Mouse (Mus musculus) forebrain, embryonic 13.5 days (tissue): Measurements from ENCODE around the gene Cox7a1. TPM values are rescaled to one million over a fixed set of nuclear protein-coding genes. Genes with fewer than 3 reads are reported as not detected.
"Not testable (repeated sequence)": the region's sequence is repeated elsewhere in the genome, so short reads cannot be mapped to it uniquely, and the experiment has no call there.

Source experiments
- ATAC-seq: fragments of 200-750 bp; cut with Nextera tagmentation; 2 replicates; pipeline ENCODE4 v1.8.0; 2017
- H3K27ac ChIP-seq: fragments of 300-500 bp; sonication (generic); 2 replicates; pipeline ENCODE4 v1.5.1; 2015; ENCODE audit warnings: inconsistent platforms, mild to moderate bottlenecking, moderate library complexity
- H3K27me3 ChIP-seq: fragments of 300-500 bp; sonication (generic); 2 replicates; pipeline ENCODE4 v1.6.1; 2015; ENCODE audit warnings: mild to moderate bottlenecking, inconsistent platforms
- H3K36me3 ChIP-seq: fragments of 300-500 bp; sonication (generic); 2 replicates; pipeline ENCODE4 v1.6.1; 2015; ENCODE audit warnings: mild to moderate bottlenecking, inconsistent platforms; ENCODE audit not compliant: poor library complexity, severe bottlenecking
- H3K4me1 ChIP-seq: fragments of 300-500 bp; sonication (generic); 2 replicates; pipeline ENCODE4 v1.6.1; 2015; ENCODE audit warnings: inconsistent platforms
- H3K4me2 ChIP-seq: fragments of 300-500 bp; sonication (generic); 2 replicates; pipeline ENCODE4 v1.6.1; 2015; ENCODE audit warnings: inconsistent platforms, mild to moderate bottlenecking, moderate library complexity
- H3K4me3 ChIP-seq: fragments of 300-500 bp; sonication (generic); 2 replicates; pipeline ENCODE4 v1.5.1; 2015; ENCODE audit warnings: mild to moderate bottlenecking, inconsistent platforms
- H3K9ac ChIP-seq: fragments of 300-500 bp; sonication (generic); 2 replicates; pipeline ENCODE4 v1.6.1; 2015; ENCODE audit warnings: mild to moderate bottlenecking, inconsistent platforms
- H3K9me3 ChIP-seq: fragments of 300-500 bp; sonication (generic); replicated peaks from 2 replicates; pipeline ENCODE4 v1.6.1; 2016; ENCODE audit warnings: inconsistent platforms
- WGBS: fragments of 180-500 bp; shearing (Covaris S2); methylation state at CpG from one replicate; pipeline ENCODE4 v1.1.7; 2015; 5-methylcytosine and 5-hydroxymethylcytosine counted together
- polyA plus RNA-seq: library from polyadenylated mRNA; unstranded; fragments of >200 nt; fragmentation: Nextera tagmentation; extraction: Ambion mirVana; gene quantifications from 2 replicates; pipeline ENCODE4 v1.2.1, GENCODE M21; 2015

Cox7a1 gene
- polyA plus RNA-seq, 1 experiment from 2014 or later = 1.7 TPM

DNA sequence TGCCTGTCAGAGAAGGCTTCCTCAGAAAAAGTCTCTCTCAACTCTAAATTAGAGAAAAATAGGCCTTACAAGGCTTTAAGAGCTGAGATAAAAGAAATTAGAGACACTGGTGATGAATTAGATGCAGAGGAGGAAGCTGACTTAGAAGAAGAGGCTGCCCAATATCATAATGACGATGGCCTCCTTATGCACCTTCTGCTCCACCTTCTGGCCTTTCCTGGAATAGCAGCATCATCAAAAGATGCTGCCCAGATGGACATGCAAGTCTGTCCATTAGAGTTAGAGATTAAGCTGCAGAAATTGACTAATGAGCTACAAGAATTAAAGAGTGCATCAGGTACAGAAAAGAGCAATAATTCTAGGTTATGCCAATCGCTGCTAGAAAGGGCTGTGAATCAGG, 21.4 kb downstream of the Cox7a1 start:
- ATAC-seq = no peak
- Histone ChIP-seq H3K9me3 (no peaks in the 10 kb centered on the region), H3K4me3 (no peak overlapping the region), H3K4me1 (no peaks in the 10 kb centered on the region), H3K27ac (no peak overlapping the region), H3K9ac (no peak overlapping the region), H3K27me3 (no peaks in the 10 kb centered on the region), H3K4me2 (no peak overlapping the region), H3K36me3 (no peaks in the 10 kb centered on the region)
- WGBS = 6% methylated on average over 2 of the region's 2 CpGs

DNA sequence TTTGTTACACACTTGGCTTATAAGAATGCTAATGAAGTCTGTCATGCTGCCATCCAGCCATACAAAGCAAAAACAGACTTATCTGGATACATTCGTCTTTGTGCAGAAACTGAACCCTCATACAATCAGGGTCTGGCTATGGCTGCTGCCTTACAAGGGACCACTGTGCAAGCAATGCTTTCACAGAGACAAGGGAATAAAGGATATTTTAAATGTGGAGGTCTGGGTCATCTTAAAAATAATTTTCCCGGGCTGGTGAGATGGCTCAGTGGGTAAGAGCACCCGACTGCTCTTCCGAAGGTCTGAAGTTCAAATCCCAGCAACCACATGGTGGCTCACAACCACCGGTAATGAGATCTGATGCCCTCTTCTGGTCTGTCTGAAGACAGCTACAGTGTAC, 22.4 kb downstream of the Cox7a1 start:
- ATAC-seq, H3K27ac ChIP-seq, H3K4me3 ChIP-seq, H3K4me1 ChIP-seq, H3K27me3 ChIP-seq, H3K9ac ChIP-seq, H3K4me2 ChIP-seq, H3K36me3 ChIP-seq, H3K9me3 ChIP-seq: not testable (repeated sequence)
- 61% methylated on average over 5 of the region's 5 CpGs for WGBS

- WGBS = 15% methylated on average over 4 of the region's 4 CpGs
- H3K9me3 ChIP-seq = no peaks in the 10 kb centered on the region
- no peaks in the 10 kb centered on the region for H3K4me1 ChIP-seq
- H3K36me3 ChIP-seq = no peaks in the 10 kb centered on the region
- H3K27ac ChIP-seq = no peak overlapping the region
- no peaks in the 10 kb centered on the region for H3K27me3 ChIP-seq
- H3K9ac ChIP-seq = no peak overlapping the region
- no peak for ATAC-seq
- H3K4me2 ChIP-seq = no peak overlapping the region
- H3K4me3 ChIP-seq = no peak overlapping the region
Observed at GRCm38 (mm10) chr7:30211025-30211424, 27.1 kb downstream of the Cox7a1 start.

DNA sequence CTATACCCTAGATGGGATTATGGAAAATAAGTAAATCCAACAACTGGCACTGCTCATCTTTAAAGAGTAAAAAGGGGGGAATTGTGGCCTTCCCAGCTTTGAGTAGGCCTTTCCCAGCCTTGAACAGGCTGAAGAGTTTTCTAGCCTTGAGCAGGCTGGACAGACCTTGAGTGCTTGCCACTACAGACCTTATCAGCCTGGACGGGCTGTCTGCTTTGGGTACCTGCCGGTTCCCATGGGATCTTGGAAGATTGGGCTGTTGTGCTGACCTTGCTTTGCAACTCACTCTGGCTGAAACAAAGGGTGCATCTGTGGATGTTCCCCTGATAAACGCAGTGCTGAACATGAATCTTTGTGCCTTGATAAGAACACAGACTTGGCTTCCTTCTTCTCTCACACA, 29.9 kb downstream of the Cox7a1 start:
- Histone ChIP-seq H3K27ac (no peak overlapping the region), H3K4me3 (no peak overlapping the region), H3K9ac (no peak overlapping the region), H3K9me3 (no peaks in the 10 kb centered on the region), H3K4me1 (peaks cover under 1% of the 10 kb centered on the region), H3K4me2 (no peak overlapping the region), H3K36me3 (no peaks in the 10 kb centered on the region), H3K27me3 (no peaks in the 10 kb centered on the region)
- ATAC-seq = no peak
- 90% methylated on average over 3 of the region's 3 CpGs for WGBS

- Histone ChIP-seq H3K4me2 (no peak overlapping the region), H3K27ac (no peak overlapping the region), H3K9me3 (no peaks in the 10 kb centered on the region), H3K36me3 (no peaks in the 10 kb centered on the region), H3K9ac (no peak overlapping the region), H3K27me3 (no peaks in the 10 kb centered on the region), H3K4me1 (peaks cover 13% of the 10 kb centered on the region), H3K4me3 (no peak overlapping the region)
- 82% methylated on average over 3 of the region's 3 CpGs for WGBS
- ATAC-seq = no peak
Observed at GRCm38 (mm10) chr7:30215875-30216274, 31.9 kb downstream of the Cox7a1 start.

- ATAC-seq = peak; percentile 79
- Histone ChIP-seq H3K27me3 (no peaks in the 10 kb centered on the region), H3K4me1 (peaks cover 13% of the 10 kb centered on the region), H3K36me3 (no peaks in the 10 kb centered on the region), H3K4me2 (peak overlapping the region; percentile 53), H3K4me3 (peak overlapping the region; percentile 25), H3K9me3 (no peaks in the 10 kb centered on the region), H3K9ac (0 out of 2 replicates have a peak overlapping the region, but pooled peaks have one; percentile 16), H3K27ac (no peak overlapping the region)
- 1% methylated on average over 15 of the region's 16 CpGs for WGBS
Observed at GRCm38 (mm10) chr7:30216723-30217151, 32.8 kb downstream of the Cox7a1 start.

- H3K9me3 ChIP-seq = no peaks in the 10 kb centered on the region
- 0 out of 2 replicates have a peak, but pooled peaks cover 3% of the 10 kb centered on the region for H3K36me3 ChIP-seq
- no peaks in the 10 kb centered on the region for H3K27me3 ChIP-seq
Observed at GRCm38 (mm10) chr7:30217277-30217676, 33.3 kb downstream of the Cox7a1 start.

GRCm38 (mm10) chr7:30219293-30220007, 35.5 kb downstream of the Cox7a1 start:
- Histone ChIP-seq H3K27me3 (no peaks in the 10 kb centered on the region), H3K36me3 (peaks cover 24% of the 10 kb centered on the region), H3K4me2 (peak overlapping the region; percentile 77), H3K9ac (peak overlapping the region; percentile 61), H3K4me1 (peaks cover 13% of the 10 kb centered on the region), H3K4me3 (peak overlapping the region; percentile 48), H3K9me3 (no peaks in the 10 kb centered on the region), H3K27ac (peak overlapping the region; percentile 10; the same call in 1 of the 2 replicates)
- peak; percentile 41 for ATAC-seq
- 6% methylated on average over 16 of the region's 16 CpGs for WGBS

More at GRCm38 (mm10) chr7:30217277-30217676, 33.3 kb downstream of the Cox7a1 start:
- H3K4me1 ChIP-seq = peaks cover 13% of the 10 kb centered on the region
- 84% methylated on average over 2 of the region's 2 CpGs for WGBS
- peak; percentile 39; the same call in 1 of the 2 replicates for ATAC-seq
- H3K4me2 ChIP-seq = no peak overlapping the region
- H3K27ac ChIP-seq = no peak overlapping the region
- H3K4me3 ChIP-seq = no peak overlapping the region
- no peak overlapping the region for H3K9ac ChIP-seq

DNA sequence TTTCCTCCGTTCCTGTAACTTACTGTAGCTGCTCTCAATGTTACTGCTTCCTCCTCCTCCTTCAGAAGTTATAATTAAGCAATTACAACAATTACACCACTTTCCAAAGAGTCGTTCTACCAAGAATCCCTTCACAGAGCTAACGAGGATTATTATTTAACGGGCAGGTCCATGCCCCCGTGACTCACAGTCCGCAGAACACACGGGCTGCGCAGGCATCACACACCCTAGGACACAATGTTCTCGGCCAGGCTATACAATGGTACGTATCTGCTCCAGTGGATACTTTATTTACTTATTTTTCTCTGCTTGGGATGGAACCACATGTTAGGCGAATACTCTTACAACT, 36.0 kb downstream of the Cox7a1 start:
- H3K36me3 ChIP-seq = peaks cover 27% of the 10 kb centered on the region
- peaks cover 13% of the 10 kb centered on the region for H3K4me1 ChIP-seq
- no peaks in the 10 kb centered on the region for H3K9me3 ChIP-seq
- ATAC-seq = no peak
- peak overlapping the region; percentile 61 for H3K9ac ChIP-seq
- peak overlapping the region; percentile 48 for H3K4me3 ChIP-seq
- H3K27ac ChIP-seq = no peak overlapping the region
- 13% methylated on average over 11 of the region's 11 CpGs for WGBS
- peak overlapping the region; percentile 77 for H3K4me2 ChIP-seq
- no peaks in the 10 kb centered on the region for H3K27me3 ChIP-seq

- 85% methylated on average over 3 of the region's 3 CpGs for WGBS
- H3K27me3 ChIP-seq = no peaks in the 10 kb centered on the region
- H3K9me3 ChIP-seq = no peaks in the 10 kb centered on the region
- no peak for ATAC-seq
- H3K27ac ChIP-seq = no peak overlapping the region
- H3K9ac ChIP-seq = no peak overlapping the region
- H3K4me2 ChIP-seq = no peak overlapping the region
- peaks cover 13% of the 10 kb centered on the region for H3K4me1 ChIP-seq
- peaks cover 42% of the 10 kb centered on the region for H3K36me3 ChIP-seq
- H3K4me3 ChIP-seq = no peak overlapping the region
Observed at GRCm38 (mm10) chr7:30221433-30221832, 37.5 kb downstream of the Cox7a1 start.

GRCm38 (mm10) chr7:30222205-30222604, 38.3 kb downstream of the Cox7a1 start:
- Histone ChIP-seq H3K4me2 (no peak overlapping the region), H3K36me3 (peaks cover 49% of the 10 kb centered on the region), H3K4me1 (peaks cover 13% of the 10 kb centered on the region), H3K27ac (no peak overlapping the region), H3K9me3 (no peaks in the 10 kb centered on the region), H3K4me3 (no peak overlapping the region), H3K9ac (no peak overlapping the region), H3K27me3 (no peaks in the 10 kb centered on the region)
- no peak for ATAC-seq
- 92% methylated on average over 5 of the region's 5 CpGs for WGBS

- Histone ChIP-seq H3K4me2 (no peak overlapping the region), H3K36me3 (peaks cover 61% of the 10 kb centered on the region), H3K9me3 (no peaks in the 10 kb centered on the region), H3K27ac (no peak overlapping the region), H3K9ac (no peak overlapping the region), H3K4me1 (peaks cover 9% of the 10 kb centered on the region), H3K27me3 (no peaks in the 10 kb centered on the region), H3K4me3 (no peak overlapping the region)
- 93% methylated on average over 12 of the region's 12 CpGs for WGBS
- ATAC-seq = no peak
Observed at GRCm38 (mm10) chr7:30224206-30224605, 40.3 kb downstream of the Cox7a1 start.

DNA sequence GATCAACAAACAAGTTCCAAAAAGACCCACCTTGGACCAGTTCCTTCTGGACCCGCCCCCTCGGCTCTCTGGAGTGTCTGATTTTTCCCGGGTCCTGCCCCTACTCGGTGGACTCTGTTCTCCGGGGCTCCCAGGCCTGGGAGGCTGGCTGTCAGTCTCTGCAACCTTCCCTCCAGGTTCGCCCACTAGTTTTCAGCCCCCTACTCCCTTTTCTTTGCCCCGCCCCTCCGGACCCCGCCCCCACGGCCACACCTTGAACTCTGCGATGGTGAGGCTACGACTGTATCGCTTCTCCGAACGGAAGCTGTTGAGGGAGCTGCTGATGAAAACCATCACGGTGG, 47.4 kb downstream of the Cox7a1 start:
- under 1% methylated on average over 16 of the region's 16 CpGs for WGBS
- peak overlapping the region; percentile 57 for H3K27ac ChIP-seq
- H3K4me3 ChIP-seq = peak overlapping the region; percentile 77
- peak overlapping the region; percentile 79 for H3K4me2 ChIP-seq
- peaks cover 20% of the 10 kb centered on the region for H3K4me1 ChIP-seq
- no peaks in the 10 kb centered on the region for H3K27me3 ChIP-seq
- peak overlapping the region; percentile 80 for H3K9ac ChIP-seq
- no peaks in the 10 kb centered on the region for H3K9me3 ChIP-seq
- no peak for ATAC-seq
- H3K36me3 ChIP-seq = peaks cover 50% of the 10 kb centered on the region
